Mouse (Mus musculus) lung, embryonic 14.5 days (tissue): ENCODE data around the gene 2610528A11Rik. TPM values are rescaled to one million over a fixed set of nuclear protein-coding genes. Genes with fewer than 3 reads are reported as not detected.

Source experiments
- ATAC-seq: fragments of 200-750 bp; cut with Nextera tagmentation; 2 replicates; pipeline ENCODE4 v1.8.0; 2017; ENCODE audit warnings: mild to moderate bottlenecking, moderate TSS enrichment, moderate library complexity; ENCODE audit not compliant: insufficient read depth
- DNase-seq: peaks from one replicate; pipeline ENCODE4 v3.0.0-alpha.2; 2015
- H3K27ac ChIP-seq: fragments of 300-500 bp; sonication (generic); 2 replicates; pipeline ENCODE4 v1.5.1; 2014; ENCODE audit warnings: low read depth, mild to moderate bottlenecking, moderate library complexity
- H3K27me3 ChIP-seq: fragments of 300-500 bp; sonication (generic); 2 replicates; pipeline ENCODE4 v1.6.1; 2014; ENCODE audit warnings: low read length, control low read depth; ENCODE audit not compliant: insufficient read depth
- H3K36me3 ChIP-seq: fragments of 300-500 bp; sonication (generic); 2 replicates; pipeline ENCODE4 v1.6.1; 2014; ENCODE audit warnings: control low read depth; ENCODE audit not compliant: insufficient read depth
- H3K4me1 ChIP-seq: fragments of 300-500 bp; sonication (generic); 2 replicates; pipeline ENCODE4 v1.6.1; 2014; ENCODE audit warnings: antibody characterized with exemption, control low read depth; ENCODE audit not compliant: insufficient read depth
- H3K4me2 ChIP-seq: fragments of 300-500 bp; sonication (generic); 2 replicates; pipeline ENCODE4 v1.6.1; 2014; ENCODE audit warnings: mild to moderate bottlenecking
- H3K4me3 ChIP-seq: fragments of 300-500 bp; sonication (generic); 2 replicates; pipeline ENCODE4 v1.5.1; 2014; ENCODE audit warnings: low read depth, low read length
- H3K9ac ChIP-seq: fragments of 300-500 bp; sonication (generic); 2 replicates; pipeline ENCODE4 v1.6.1; 2014
- H3K9me3 ChIP-seq: fragments of 300-500 bp; sonication (generic); 2 replicates; pipeline ENCODE4 v1.6.1; 2016; ENCODE audit warnings: low read depth, low read length, control low read depth
- CTCF ChIP-seq: IDR thresholded peaks from 2 replicates; pipeline ENCODE4 v1.5.1; 2016; ENCODE audit warnings: antibody characterized with exemption, low read depth
- WGBS: fragments of 180-500 bp; shearing (Covaris S2); extraction: QIAGEN DNeasy Blood & Tissue Kit; methylation state at CpG from one replicate; pipeline ENCODE4 v1.1.7; 2014; 5-methylcytosine and 5-hydroxymethylcytosine counted together
- polyA plus RNA-seq: library from polyadenylated mRNA; unstranded; fragments of >200 nt; fragmentation: Nextera tagmentation; extraction: Ambion mirVana; gene quantifications from 2 replicates; pipeline ENCODE4 v1.2.1, GENCODE M21; 2014

Gene 2610528A11Rik
- polyA plus RNA-seq, 1 experiment from 2014 or later, result 0.37 TPM

GRCm38 (mm10) chr14:37109975-37110374 is 3.8 kb downstream of the 2610528A11Rik start:
- H3K4me1 ChIP-seq, result no peaks in the 10 kb centered on the region
- WGBS, result 50% methylated on average over 9 of the region's 9 CpGs
- ATAC-seq (no peak), DNase-seq (no peak)
- H3K27ac ChIP-seq, result no peak overlapping the region
- H3K36me3 ChIP-seq, result no peaks in the 10 kb centered on the region
- no peak overlapping the region for H3K4me3 ChIP-seq
- H3K9ac ChIP-seq, result no peak overlapping the region
- no peaks in the 10 kb centered on the region for H3K27me3 ChIP-seq
- no peak overlapping the region for H3K4me2 ChIP-seq
- no peak for TF ChIP-seq CTCF
- H3K9me3 ChIP-seq, result no peaks in the 10 kb centered on the region

DNA sequence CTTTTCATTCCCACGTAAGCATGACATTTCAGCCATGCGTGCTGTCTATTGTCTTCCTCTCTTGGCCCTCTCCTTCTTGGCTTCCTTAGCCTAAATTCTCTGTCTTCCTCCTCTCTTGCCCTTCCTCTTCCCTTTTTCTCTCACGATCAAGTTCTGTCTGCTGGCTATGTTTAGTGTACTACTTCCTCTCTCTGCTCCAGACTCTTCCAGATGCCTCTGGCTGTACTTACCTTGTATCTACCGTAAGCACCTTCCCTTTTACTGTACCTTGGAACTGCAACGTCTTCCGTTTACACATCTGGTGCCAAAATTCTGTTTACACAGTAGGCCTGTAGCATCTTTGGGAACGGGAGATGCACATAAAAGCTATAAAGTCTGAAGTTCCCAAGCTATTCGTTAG is 4.4 kb downstream of the 2610528A11Rik start:
- WGBS, result 68% methylated on average over 8 of the region's 8 CpGs
- TF ChIP-seq CTCF, result no peak
- ATAC-seq, result no peak
- Histone ChIP-seq H3K9ac (no peak overlapping the region), H3K4me2 (no peak overlapping the region), H3K9me3 (no peaks in the 10 kb centered on the region), H3K4me3 (no peak overlapping the region), H3K27ac (no peak overlapping the region), H3K36me3 (no peaks in the 10 kb centered on the region), H3K27me3 (no peaks in the 10 kb centered on the region), H3K4me1 (no peaks in the 10 kb centered on the region)
- DNase-seq, result no peak

DNA sequence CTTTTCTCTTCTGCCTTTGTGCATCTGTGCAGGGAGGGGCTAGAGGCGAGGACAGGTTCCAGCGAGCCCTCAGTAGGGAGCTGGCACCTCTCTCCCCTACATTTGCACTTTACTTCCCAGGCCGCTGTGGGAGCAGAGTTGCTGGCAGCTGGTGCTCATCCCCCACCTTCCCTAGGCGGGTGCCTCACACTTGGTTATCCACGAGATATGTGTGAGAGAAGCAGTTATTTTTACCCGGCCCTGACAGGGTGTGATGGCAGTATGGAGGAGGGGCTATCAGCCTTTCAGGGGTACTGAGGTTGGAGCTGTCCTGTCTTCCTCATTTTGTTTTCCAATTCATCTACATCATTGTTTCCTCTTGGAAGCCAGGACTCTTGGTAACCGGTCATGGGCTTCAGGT is 8.0 kb downstream of the 2610528A11Rik start:
- Histone ChIP-seq H3K4me1 (no peaks in the 10 kb centered on the region), H3K4me3 (no peak overlapping the region), H3K36me3 (no peaks in the 10 kb centered on the region), H3K27ac (no peak overlapping the region), H3K27me3 (no peaks in the 10 kb centered on the region), H3K9ac (no peak overlapping the region), H3K4me2 (no peak overlapping the region), H3K9me3 (no peaks in the 10 kb centered on the region)
- ATAC-seq, result no peak
- WGBS, result 20% methylated on average over 7 of the region's 7 CpGs
- no peak for TF ChIP-seq CTCF
- DNase-seq, result no peak

DNA sequence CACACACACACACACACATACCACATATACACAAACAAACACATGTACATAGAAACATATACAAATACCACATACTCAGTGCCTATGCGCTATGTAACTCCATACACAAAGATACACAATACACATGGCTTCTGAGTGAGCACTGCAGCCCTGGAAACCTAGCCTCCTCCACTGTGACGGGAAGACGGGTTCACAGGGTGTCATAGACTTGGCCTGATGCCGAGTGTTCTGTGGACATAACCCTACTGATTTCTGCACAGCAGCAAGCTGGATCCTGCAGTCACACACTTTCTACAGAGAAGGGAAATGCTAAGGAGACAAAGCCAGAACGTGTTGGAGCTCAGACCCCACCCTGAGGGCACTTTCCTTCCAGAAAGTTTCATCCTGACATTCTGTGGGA is 9.1 kb downstream of the 2610528A11Rik start:
- Histone ChIP-seq H3K4me1 (no peaks in the 10 kb centered on the region), H3K9me3 (no peaks in the 10 kb centered on the region), H3K27ac (no peak overlapping the region), H3K27me3 (0 out of 2 replicates have a peak, but pooled peaks cover under 1% of the 10 kb centered on the region), H3K4me2 (no peak overlapping the region), H3K4me3 (no peak overlapping the region), H3K36me3 (no peaks in the 10 kb centered on the region), H3K9ac (no peak overlapping the region)
- peak; percentile 76 for DNase-seq
- 25% methylated on average over 5 of the region's 5 CpGs for WGBS
- peak; percentile 87 for ATAC-seq
- TF ChIP-seq CTCF, result no peak

DNA sequence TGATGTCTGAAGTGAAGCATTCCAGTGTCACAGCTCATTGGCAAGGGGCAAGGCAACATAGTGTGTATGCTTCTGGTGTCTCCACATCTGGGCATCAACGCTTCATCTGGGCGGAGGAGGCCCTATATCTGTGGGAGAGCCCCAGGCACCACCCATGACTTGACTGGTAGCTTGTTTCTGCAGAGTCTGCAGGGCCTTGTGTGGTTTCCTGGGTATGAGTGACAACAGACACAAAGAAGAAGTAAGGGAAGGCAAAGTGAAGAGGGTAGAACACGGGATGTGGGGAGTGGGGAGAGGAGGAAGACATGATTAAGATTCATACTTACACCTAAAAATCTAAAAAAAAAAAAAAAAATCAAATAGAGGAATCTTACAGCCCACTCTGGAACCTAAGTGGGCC is 11.3 kb downstream of the 2610528A11Rik start:
- Histone ChIP-seq H3K27ac (no peak overlapping the region), H3K9me3 (no peaks in the 10 kb centered on the region), H3K4me2 (no peak overlapping the region), H3K36me3 (no peaks in the 10 kb centered on the region), H3K4me3 (no peak overlapping the region), H3K9ac (no peak overlapping the region), H3K27me3 (peaks cover 19% of the 10 kb centered on the region), H3K4me1 (no peaks in the 10 kb centered on the region)
- TF ChIP-seq CTCF, result no peak
- 68% methylated on average over 3 of the region's 3 CpGs for WGBS
- ATAC-seq, result no peak
- no peak for DNase-seq

DNA sequence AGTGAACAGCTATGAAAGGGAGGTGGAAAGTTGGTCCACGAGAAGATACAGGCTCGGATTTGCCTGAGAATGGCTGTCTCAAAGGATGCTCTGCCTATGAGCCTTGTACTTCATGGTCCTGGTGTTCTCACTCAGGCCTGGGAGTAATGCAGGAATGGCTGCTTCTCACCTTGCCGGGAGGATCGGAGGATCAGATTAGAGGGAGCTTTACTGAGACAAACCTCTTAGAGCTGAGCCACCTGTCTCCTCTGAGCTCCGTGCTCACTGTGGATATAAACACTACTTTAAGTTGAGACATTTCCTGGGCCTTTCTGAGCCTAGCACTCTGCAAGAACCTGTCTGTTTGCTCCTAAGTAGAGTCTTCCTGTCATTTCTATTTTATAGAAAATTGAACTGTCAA is 12.3 kb downstream of the 2610528A11Rik start:
- Histone ChIP-seq H3K27me3 (peaks cover 27% of the 10 kb centered on the region), H3K4me3 (no peak overlapping the region), H3K27ac (no peak overlapping the region), H3K4me2 (no peak overlapping the region), H3K36me3 (no peaks in the 10 kb centered on the region), H3K9ac (no peak overlapping the region), H3K9me3 (no peaks in the 10 kb centered on the region), H3K4me1 (no peaks in the 10 kb centered on the region)
- TF ChIP-seq CTCF, result no peak
- ATAC-seq (no peak), DNase-seq (no peak)
- 51% methylated on average over 5 of the region's 5 CpGs for WGBS

DNA sequence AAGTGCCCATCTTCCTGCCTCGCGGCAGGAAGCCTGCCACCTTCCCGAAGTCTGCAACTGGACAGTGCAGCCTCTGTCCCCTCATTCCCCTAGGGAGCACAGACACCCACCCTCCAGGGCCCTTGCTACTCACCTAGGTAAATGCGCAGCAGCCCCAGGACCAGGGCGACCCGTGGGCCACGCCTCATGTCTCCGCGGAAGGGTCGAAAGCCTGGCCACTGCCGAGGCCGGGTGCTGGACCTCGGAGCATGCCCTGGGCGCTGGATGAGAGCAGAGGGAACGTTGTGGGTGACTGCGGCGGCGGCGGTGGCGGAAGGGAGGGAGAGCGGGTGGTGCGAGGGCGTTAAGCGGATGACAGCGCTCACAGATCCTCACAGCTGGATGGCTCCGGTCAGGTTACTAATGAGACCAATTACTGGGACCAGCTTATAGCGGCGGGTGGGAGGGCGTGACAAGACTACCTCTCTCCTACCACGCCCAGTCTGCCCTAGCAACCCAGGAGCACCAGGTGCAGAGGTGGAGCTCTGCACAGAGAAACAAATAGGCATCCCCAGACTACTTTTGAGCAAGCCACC is 15.8 kb downstream of the 2610528A11Rik start, which contains the start of gene Cdhr1:
Gene Cdhr1, minus strand, starts transcription at position 392 of the 575 bp plus-strand sequence.
- ATAC-seq (peak; percentile 31; the same call in 1 of the 2 replicates), DNase-seq (peak; percentile 8)
- Histone ChIP-seq H3K27me3 (peaks cover 28% of the 10 kb centered on the region), H3K9me3 (no peaks in the 10 kb centered on the region), H3K9ac (no peak within 1 kb of the TSS; the same call in 1 of the 2 replicates), H3K36me3 (no peaks in the 10 kb centered on the region), H3K4me2 (peak within 1 kb of the TSS; percentile 48; the same call in 1 of the 2 replicates), H3K4me3 (peak within 1 kb of the TSS; percentile 14; the same call in 1 of the 2 replicates), H3K4me1 (no peaks in the 10 kb centered on the region), H3K27ac (no peak within 1 kb of the TSS)
- TF ChIP-seq CTCF, result no peak
- under 1% methylated on average over 30 of the region's 30 CpGs for WGBS
